Mouse (Mus musculus): ENCODE data around the gene Apip. TPM values are rescaled to one million over a fixed set of nuclear protein-coding genes. Genes with fewer than 3 reads are reported as not detected.

The Apip gene
- total RNA-seq, 1 experiment from 2014 or later = 56.0 TPM

- no peak for DNase-seq
Observed at GRCm38 (mm10) chr2:103102595-103102994, 29.1 kb downstream of the Apip start.

- no peak for DNase-seq
Observed at GRCm38 (mm10) chr2:103106172-103106571, 32.7 kb downstream of the Apip start.

GRCm38 (mm10) chr2:103111669-103112068, 38.2 kb downstream of the Apip start:
- no peak for DNase-seq

- DNase-seq = no peak
Observed at GRCm38 (mm10) chr2:103117212-103117611, 43.7 kb downstream of the Apip start.

GRCm38 (mm10) chr2:103118324-103119196, 45.1 kb downstream of the Apip start:
- no peak for DNase-seq

- DNase-seq = no peak
Observed at GRCm38 (mm10) chr2:103119197-103119854, 45.9 kb downstream of the Apip start.

- DNase-seq = no peak
Observed at GRCm38 (mm10) chr2:103129676-103130075, 56.2 kb downstream of the Apip start.

- DNase-seq = no peak
Observed at GRCm38 (mm10) chr2:103131145-103131544, 57.7 kb downstream of the Apip start.

GRCm38 (mm10) chr2:103138529-103139265, 65.2 kb downstream of the Apip start:
- no peak for DNase-seq

Other genes with a start within 250 kb of the Apip start
- 38.5 and 76.1 TPM in 2 replicates for gene Cd44, start 172.0 kb upstream of the Apip start, total RNA-seq (2021)
- gene Pdhx, start 162 bp upstream of the Apip start, total RNA-seq (2021) = 109 and 134 TPM in 2 replicates
- 0.52 and 1.00 TPM in 2 replicates for gene Ehf, start 229.6 kb downstream of the Apip start, total RNA-seq (2021)

All from adrenal gland, postnatal 25 days (tissue).